Mouse (Mus musculus) erythroblast, embryonic 14.5 days (primary cell): ENCODE data around the gene Canx. TPM values are rescaled to one million over a fixed set of nuclear protein-coding genes. Genes with fewer than 3 reads are reported as not detected.
A peak's percentile ranks its signal among the peaks of the same experiment; 100 is the strongest.
"Not testable (repeated sequence)": the region's sequence is repeated elsewhere in the genome, so short reads cannot be mapped to it uniquely, and the experiment has no call there.

ENCODE experiments used
- H3K27me3 ChIP-seq: 2 replicates; pipeline ENCODE4 v1.6.1; 2012; ENCODE audit warnings: inconsistent platforms; ENCODE audit not compliant: control insufficient read depth
- H3K36me3 ChIP-seq: 2 replicates; pipeline ENCODE4 v1.6.1; 2012; ENCODE audit warnings: mild to moderate bottlenecking, inconsistent platforms; ENCODE audit not compliant: control insufficient read depth
- H3K4me1 ChIP-seq: 2 replicates; pipeline ENCODE4 v1.6.1; 2012; ENCODE audit warnings: inconsistent platforms; ENCODE audit not compliant: control insufficient read depth
- H3K4me3 ChIP-seq: replicated peaks from 2 replicates; pipeline ENCODE3; 2012; ENCODE audit warnings: moderate library complexity, mild to moderate bottlenecking, inconsistent platforms
- H3K9me3 ChIP-seq: 2 replicates; pipeline ENCODE4 v1.6.1; 2012; ENCODE audit warnings: low read length, inconsistent platforms, mixed read lengths; ENCODE audit not compliant: control insufficient read depth
- GATA1 ChIP-seq: IDR thresholded peaks from 2 replicates; pipeline ENCODE4 v1.6.1; 2012; ENCODE audit warnings: low read length, inconsistent platforms, mixed read lengths
- TAL1 ChIP-seq: IDR thresholded peaks from 3 replicates; pipeline ENCODE4 v1.6.1; 2012; ENCODE audit warnings: low read length, inconsistent platforms, mixed read lengths
- polyA plus RNA-seq: library from polyadenylated mRNA; stranded (reverse); fragments of >175 nt; gene quantifications from 2 replicates; pipeline ENCODE4 v1.2.3, GENCODE M21; 2012

The Canx gene
- polyA plus RNA-seq, 1 experiment = 8.5 TPM

- H3K4me1 ChIP-seq = peaks cover 15% of the 10 kb centered on the region
- TF ChIP-seq GATA1 (no peak), TAL1 (no peak)
- no peak overlapping the region for H3K4me3 ChIP-seq
- no peaks in the 10 kb centered on the region for H3K36me3 ChIP-seq
- H3K9me3 ChIP-seq = no peaks in the 10 kb centered on the region
- H3K27me3 ChIP-seq = peaks cover 8% of the 10 kb centered on the region
These were observed 39.8 kb upstream of the Canx start for GRCm38 (mm10) chr11:50365322-50365721.

GRCm38 (mm10) chr11:50364548-50364947 is 39.1 kb upstream of the Canx start:
- Histone ChIP-seq H3K27me3 (peaks cover 14% of the 10 kb centered on the region), H3K4me1 (peaks cover 14% of the 10 kb centered on the region), H3K4me3 (no peak overlapping the region), H3K9me3 (no peaks in the 10 kb centered on the region), H3K36me3 (no peaks in the 10 kb centered on the region)
- no peak for TF ChIP-seq TAL1
- no peak for TF ChIP-seq GATA1

- peaks cover 17% of the 10 kb centered on the region for H3K4me1 ChIP-seq
These were observed 35.8 kb upstream of the Canx start for GRCm38 (mm10) chr11:50361282-50361681.

GRCm38 (mm10) chr11:50358950-50359861 is 33.7 kb upstream of the Canx start:
- TF ChIP-seq TAL1 (no peak), GATA1 (no peak)
- Histone ChIP-seq H3K9me3 (peaks cover 3% of the 10 kb centered on the region; the same call in 1 of the 2 replicates), H3K27me3 (peaks cover 36% of the 10 kb centered on the region), H3K4me3 (peak overlapping the region; percentile 55), H3K36me3 (no peaks in the 10 kb centered on the region), H3K4me1 (peaks cover 19% of the 10 kb centered on the region)

More at GRCm38 (mm10) chr11:50361282-50361681, 35.8 kb upstream of the Canx start:
- H3K36me3 ChIP-seq, H3K4me3 ChIP-seq, H3K9me3 ChIP-seq: not testable (repeated sequence)
- peaks cover 36% of the 10 kb centered on the region for H3K27me3 ChIP-seq

- H3K27me3 ChIP-seq = peaks cover 28% of the 10 kb centered on the region
- H3K4me3 ChIP-seq = no peak overlapping the region
- TF ChIP-seq TAL1 = no peak
- peak; percentile 18; the same call in 1 of the 2 replicates for TF ChIP-seq GATA1
- peaks cover 19% of the 10 kb centered on the region for H3K4me1 ChIP-seq
- peaks cover 3% of the 10 kb centered on the region; the same call in 1 of the 2 replicates for H3K9me3 ChIP-seq
- no peaks in the 10 kb centered on the region for H3K36me3 ChIP-seq
These were observed 29.9 kb upstream of the Canx start for GRCm38 (mm10) chr11:50355395-50355794.

GRCm38 (mm10) chr11:50354851-50355250 is 29.4 kb upstream of the Canx start:
- Histone ChIP-seq H3K4me1 (peaks cover 19% of the 10 kb centered on the region), H3K4me3 (no peak overlapping the region), H3K27me3 (peaks cover 25% of the 10 kb centered on the region), H3K36me3 (no peaks in the 10 kb centered on the region), H3K9me3 (peaks cover 3% of the 10 kb centered on the region; the same call in 1 of the 2 replicates)
- TF ChIP-seq TAL1 (no peak), GATA1 (no peak)

GRCm38 (mm10) chr11:50354162-50354561 is 28.7 kb upstream of the Canx start, which contains the start of gene Cby3:
Gene Cby3 (plus strand): TSS chr11:50354462.
- Histone ChIP-seq H3K4me1 (peaks cover 13% of the 10 kb centered on the region), H3K36me3 (no peaks in the 10 kb centered on the region), H3K4me3 (no peak within 1 kb of the TSS), H3K27me3 (peaks cover 18% of the 10 kb centered on the region), H3K9me3 (peaks cover 3% of the 10 kb centered on the region; the same call in 1 of the 2 replicates)
- TF ChIP-seq GATA1 (no peak), TAL1 (no peak)

- Histone ChIP-seq H3K9me3 (peaks cover 3% of the 10 kb centered on the region; the same call in 1 of the 2 replicates), H3K4me3 (no peak overlapping the region), H3K4me1 (peaks cover 9% of the 10 kb centered on the region), H3K27me3 (no peaks in the 10 kb centered on the region), H3K36me3 (no peaks in the 10 kb centered on the region)
- TF ChIP-seq TAL1 (no peak), GATA1 (no peak)
These were observed 26.7 kb upstream of the Canx start for GRCm38 (mm10) chr11:50352177-50352576.

- no peaks in the 10 kb centered on the region for H3K27me3 ChIP-seq
- H3K9me3 ChIP-seq = no peaks in the 10 kb centered on the region
- no peaks in the 10 kb centered on the region for H3K36me3 ChIP-seq
- no peaks in the 10 kb centered on the region for H3K4me1 ChIP-seq
- TF ChIP-seq GATA1 = no peak
- no peak for TF ChIP-seq TAL1
- no peak overlapping the region for H3K4me3 ChIP-seq
These were observed 21.0 kb upstream of the Canx start for GRCm38 (mm10) chr11:50346256-50347032.
